Comparison of ENCODE assay signal across 7 mouse cellular contexts in the genomic region with DNA sequence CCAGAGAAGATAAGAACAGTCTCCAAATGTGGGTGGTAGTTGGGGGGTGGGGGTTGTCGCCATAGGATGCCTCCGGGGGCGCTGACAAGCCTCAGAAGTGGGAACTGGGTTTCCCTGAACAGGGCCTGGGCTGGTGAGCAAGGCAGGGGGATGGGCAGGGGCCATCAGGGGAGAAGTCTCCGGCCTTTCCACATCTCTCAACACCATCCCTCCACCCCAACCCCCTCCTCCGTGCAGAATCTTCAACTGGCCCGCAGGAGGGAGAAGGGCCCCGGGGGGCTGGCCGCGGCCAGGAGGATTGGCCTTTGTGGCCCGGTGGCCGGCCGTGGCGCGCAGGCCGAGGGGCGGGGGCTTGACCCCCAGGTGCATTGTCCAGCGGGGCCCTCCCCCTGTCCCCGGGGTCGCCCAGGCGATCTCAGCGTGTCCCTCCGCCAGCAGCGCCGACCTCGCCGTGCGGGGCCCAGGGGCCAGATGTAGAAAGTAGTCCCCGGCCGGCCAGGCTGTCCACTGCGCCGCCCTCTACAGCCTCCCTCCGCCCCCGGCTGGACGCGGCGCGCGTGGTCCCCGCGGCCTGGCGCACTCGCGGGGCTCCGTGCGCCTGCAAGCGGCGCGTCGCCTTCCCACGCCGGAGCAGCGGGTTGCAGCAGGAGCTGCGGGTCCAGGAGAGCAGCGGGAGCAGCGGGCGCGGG. TPM values are rescaled to one million over a fixed set of nuclear protein-coding genes. Genes with fewer than 3 reads are reported as not detected.
A peak's percentile ranks its signal among the peaks of the same experiment; 100 is the strongest.
DNase-seq lines count a peak whose midpoint lies in the region; ATAC-seq and TF ChIP-seq lines count a peak whose summit lies in the region.

TSS of gene Prtg (plus strand) at position 144 of the 689 bp plus-strand sequence.

- no peak for TF ChIP-seq POLR2A in thymus, adult 2 months (IDR thresholded peaks at IDR 0.05; ENCODE audit: control insufficient read depth, extremely low read depth, insufficient read depth, low read length, poor library complexity)
- TF ChIP-seq POLR2A in cortical plate, adult 2 months (IDR thresholded peaks at IDR 0.05; ENCODE audit: extremely low read depth, insufficient read depth, low read length) = no peak

- peaks cover 7% of the 10 kb centered on the region for H3K4me1 ChIP-seq in thymus, adult 2 months (replicated peaks; ENCODE audit: control insufficient read depth, insufficient read depth, low read length)
- no peaks in the 10 kb centered on the region for H3K4me1 ChIP-seq in cortical plate, adult 2 months (ENCODE audit: control insufficient read depth, insufficient read depth, low read length)
- peaks cover 19% of the 10 kb centered on the region for H3K4me1 ChIP-seq in midbrain, embryonic 13.5 days (replicated peaks)

- peak within 1 kb of the TSS; percentile 99 for H3K4me2 ChIP-seq in midbrain, embryonic 13.5 days (replicated peaks)

- peak within 1 kb of the TSS; percentile 54 for H3K4me3 ChIP-seq in thymus, adult 2 months (ENCODE audit: control insufficient read depth, insufficient read depth, low read length)
- peak within 1 kb of the TSS; percentile 83 for H3K4me3 ChIP-seq in cortical plate, adult 2 months (ENCODE audit: insufficient read depth, low read length)
- peak within 1 kb of the TSS; percentile 70 for H3K4me3 ChIP-seq in midbrain, embryonic 13.5 days (replicated peaks)

- no peaks in the 10 kb centered on the region for H3K27me3 ChIP-seq in thymus, adult 2 months (ENCODE audit: control insufficient read depth, insufficient read depth, low read length)
- peaks cover 26% of the 10 kb centered on the region for H3K27me3 ChIP-seq in midbrain, embryonic 13.5 days

- H3K27ac ChIP-seq in thymus, adult 2 months (ENCODE audit: control insufficient read depth, insufficient read depth, low read length) = no peak within 1 kb of the TSS
- peak within 1 kb of the TSS; percentile 97 for H3K27ac ChIP-seq in cortical plate, adult 2 months (ENCODE audit: insufficient read depth, low read length)
- H3K27ac ChIP-seq in midbrain, embryonic 13.5 days = peak within 1 kb of the TSS; percentile 75

- no peak for TF ChIP-seq CTCF in thymus, adult 2 months (IDR thresholded peaks at IDR 0.05; ENCODE audit: borderline replicate concordance, control insufficient read depth, extremely low read depth, insufficient read depth, low read length, poor library complexity)
- no peak for TF ChIP-seq CTCF in cortical plate, adult 2 months (IDR thresholded peaks at IDR 0.05; ENCODE audit: extremely low read depth, insufficient read depth, low read length)

- peak within 1 kb of the TSS; percentile 80 for H3K9ac ChIP-seq in midbrain, embryonic 13.5 days (replicated peaks)

- 1% methylated on average over 55 of the region's 57 CpGs for WGBS in thymus, adult 2 months
- under 1% methylated on average over 52 of the region's 57 CpGs for WGBS in midbrain, embryonic 13.5 days

- DNase-seq in thymus, adult 2 months = peak; percentile 16
- DNase-seq in thymus, adult 18-20 months = no peak
- DNase-seq in kidney, postnatal 4 days = peak; percentile 70 to 82
- DNase-seq in testis, postnatal 10 days (ENCODE audit: low spot score) = peak; percentile 56

- no peaks in the 10 kb centered on the region for H3K36me3 ChIP-seq in thymus, adult 2 months (ENCODE audit: control insufficient read depth, insufficient read depth, low read length)
- no peaks in the 10 kb centered on the region for H3K36me3 ChIP-seq in midbrain, embryonic 13.5 days

- 0 out of 2 replicates have a peak, but pooled peaks have one; percentile 14 for ATAC-seq in granulocyte monocyte progenitor cell, adult 5-6 weeks (replicated peaks; ENCODE audit: poor library complexity, severe bottlenecking)
- peak; percentile 84 for ATAC-seq in midbrain, embryonic 13.5 days

- no peaks in the 10 kb centered on the region for H3K9me3 ChIP-seq in midbrain, embryonic 13.5 days

RNA-seq across cellular contexts. Expression of gene Prtg, which starts in this region (rescaled TPM):
- 0.06 and 0.07 TPM in 2 replicates for polyA plus RNA-seq in thymus, adult 2 months (2012; rRNA removed)
- 0.84 and 0.93 TPM in 2 replicates for polyA plus RNA-seq in cortical plate, adult 2 months (2012; rRNA removed)
- total RNA-seq in granulocyte monocyte progenitor cell, adult 5-6 weeks (2014; fragmentation: Nextera tagmentation) = 0.17 TPM in 1 of 2 replicates, not detected in the other
- total RNA-seq in granulocyte monocyte progenitor cell, adult 5-6 weeks (2017) = not detected in 2 replicates
- polyA plus RNA-seq in midbrain, embryonic 13.5 days (2015; fragmentation: Nextera tagmentation; extraction: Ambion mirVana) = 0.63 and 0.77 TPM in 2 replicates

Comparison
In these comparisons a context has a peak if more than half of its experiments do, and no peak if none do; other contexts are left out.
1. Peak in DNase-seq and H3K4me3 ChIP-seq in thymus, adult 2 months; RNA of the gene not detected or under 1 TPM.
2. Peak in ATAC-seq in granulocyte monocyte progenitor cell, adult 5-6 weeks; RNA of the gene not detected or under 1 TPM.
3. Peak in ATAC-seq, H3K4me3 ChIP-seq, H3K27ac ChIP-seq, H3K9ac ChIP-seq and H3K4me2 ChIP-seq in midbrain, embryonic 13.5 days; RNA of the gene not detected or under 1 TPM.
4. DNase-seq: peak in kidney, postnatal 4 days (2 of 2) and testis, postnatal 10 days (single experiment); none in thymus, adult 18-20 months (0 of 2).
5. Peak in every context shown above with its lines, with median percentiles within 50 percentile points of each other: H3K4me3 ChIP-seq.